Mouse (Mus musculus) spleen, adult 2 months (tissue): ENCODE measurements around the gene Mapk8ip1. TPM values are rescaled to one million over a fixed set of nuclear protein-coding genes. Genes with fewer than 3 reads are reported as not detected.
A peak's percentile ranks its signal among the peaks of the same experiment; 100 is the strongest.

ENCODE experiments used
- DNase-seq, 2 experiments: peaks; one replicate each; pipeline versions ENCODE4 v3.0.0 to v3.0.0-alpha.2; 2012 to 2021; ENCODE audit warnings: low spot score in 2 of 2, low read depth in 1 of 2
- H3K27ac ChIP-seq: fragments of 200-500 bp; 2 replicates; pipeline ENCODE4 v1.5.1; 2012; ENCODE audit warnings: low read length, inconsistent platforms; ENCODE audit not compliant: insufficient read depth
- H3K27me3 ChIP-seq: fragments of 200-500 bp; 2 replicates; pipeline ENCODE4 v1.6.1; 2012; ENCODE audit warnings: mild to moderate bottlenecking, moderate library complexity, low read length, inconsistent platforms; ENCODE audit not compliant: control insufficient read depth, insufficient read depth
- H3K36me3 ChIP-seq: fragments of 200-500 bp; 2 replicates; pipeline ENCODE4 v1.6.1; 2012; ENCODE audit warnings: mild to moderate bottlenecking, low read length, inconsistent platforms; ENCODE audit not compliant: control insufficient read depth, insufficient read depth
- H3K4me1 ChIP-seq: fragments of 200-500 bp; 2 replicates; pipeline ENCODE4 v1.6.1; 2011; ENCODE audit warnings: inconsistent platforms; ENCODE audit not compliant: control insufficient read depth, insufficient read depth, insufficient read length
- H3K4me3 ChIP-seq: fragments of 200-500 bp; 2 replicates; pipeline ENCODE4 v1.5.1; 2011; ENCODE audit warnings: mild to moderate bottlenecking, inconsistent platforms; ENCODE audit not compliant: insufficient read depth, insufficient read length; ENCODE audit errors: extremely low read depth
- CTCF ChIP-seq: fragments of 200-500 bp; IDR thresholded peaks from 2 replicates; pipeline ENCODE4 v1.5.1; 2011; ENCODE audit warnings: mild to moderate bottlenecking, inconsistent platforms; ENCODE audit not compliant: insufficient read depth, insufficient read length, insufficient replicate concordance; ENCODE audit errors: extremely low read depth
- POLR2A ChIP-seq: fragments of 200-500 bp; IDR thresholded peaks from 2 replicates; pipeline ENCODE4 v1.6.1; 2011; ENCODE audit warnings: low read depth, low read length, inconsistent platforms
- WGBS: fragments of 180-500 bp; shearing (Covaris S2); methylation state at CpG from one replicate; pipeline ENCODE4 v1.1.7; 2018; 5-methylcytosine and 5-hydroxymethylcytosine counted together
- polyA plus RNA-seq: library from polyadenylated mRNA; depleted of rRNA; stranded (reverse); fragments of >200 nt; gene quantifications from 2 replicates; pipeline ENCODE4 v1.2.3, GENCODE M21; 2012

Mapk8ip1 gene
- polyA plus RNA-seq, 1 experiment = 5.0 TPM

- Histone ChIP-seq H3K4me3 (peak within 1 kb of the TSS; percentile 89), H3K27me3 (no peaks in the 10 kb centered on the region), H3K36me3 (no peaks in the 10 kb centered on the region), H3K4me1 (no peaks in the 10 kb centered on the region; the same call in 1 of the 2 replicates), H3K27ac (peak within 1 kb of the TSS; percentile 46; the same call in 1 of the 2 replicates)
- no peak for TF ChIP-seq CTCF
- peak; percentile 70 for TF ChIP-seq POLR2A
- peak; percentile 95 to 97 for DNase-seq
- WGBS = under 1% methylated on average over 75 of the region's 76 CpGs
These were observed 32.7 kb upstream of the Mapk8ip1 start, which contains the start of gene Cry2 for GRCm38 (mm10) chr2:92433578-92434374. Cry2 (minus strand) TSS chr2:92434043.

- Histone ChIP-seq H3K4me3 (no peak overlapping the region), H3K4me1 (no peaks in the 10 kb centered on the region; the same call in 1 of the 2 replicates), H3K27me3 (no peaks in the 10 kb centered on the region), H3K36me3 (no peaks in the 10 kb centered on the region), H3K27ac (no peak overlapping the region)
- no peak for DNase-seq
- 70% methylated on average over 17 of the region's 17 CpGs for WGBS
- TF ChIP-seq POLR2A (no peak), CTCF (no peak)
These were observed 31.5 kb upstream of the Mapk8ip1 start for GRCm38 (mm10) chr2:92432299-92433295.

- H3K4me1 ChIP-seq = no peaks in the 10 kb centered on the region; the same call in 1 of the 2 replicates
- WGBS = 81% methylated on average over 11 of the region's 11 CpGs
- H3K27ac ChIP-seq = no peak overlapping the region
- H3K4me3 ChIP-seq = no peak overlapping the region
- DNase-seq = no peak
- no peaks in the 10 kb centered on the region for H3K36me3 ChIP-seq
- no peak for TF ChIP-seq POLR2A
- TF ChIP-seq CTCF = no peak
- no peaks in the 10 kb centered on the region for H3K27me3 ChIP-seq
These were observed 30.6 kb upstream of the Mapk8ip1 start for GRCm38 (mm10) chr2:92431611-92432179.

GRCm38 (mm10) chr2:92430723-92431541 is 29.9 kb upstream of the Mapk8ip1 start:
- 78% methylated on average over 21 of the region's 21 CpGs for WGBS
- Histone ChIP-seq H3K36me3 (0 out of 2 replicates have a peak, but pooled peaks cover under 1% of the 10 kb centered on the region), H3K27me3 (no peaks in the 10 kb centered on the region), H3K4me1 (no peaks in the 10 kb centered on the region; the same call in 1 of the 2 replicates), H3K4me3 (no peak overlapping the region), H3K27ac (peak overlapping the region; percentile 10; the same call in 1 of the 2 replicates)
- TF ChIP-seq POLR2A (no peak), CTCF (no peak)
- no peak for DNase-seq

- 76% methylated on average over 2 of the region's 2 CpGs for WGBS
- Histone ChIP-seq H3K36me3 (0 out of 2 replicates have a peak, but pooled peaks cover 1% of the 10 kb centered on the region), H3K4me1 (no peaks in the 10 kb centered on the region; the same call in 1 of the 2 replicates), H3K4me3 (no peak overlapping the region), H3K27me3 (no peaks in the 10 kb centered on the region), H3K27ac (no peak overlapping the region)
- DNase-seq = no peak
- TF ChIP-seq POLR2A (no peak), CTCF (no peak)
These were observed 29.0 kb upstream of the Mapk8ip1 start for GRCm38 (mm10) chr2:92430089-92430488.
